Mouse (Mus musculus) heart, postnatal 0 days (tissue): ENCODE results near the gene Marco.

ENCODE experiments used
- CTCF ChIP-seq: IDR thresholded peaks from 2 replicates; pipeline ENCODE4 v1.5.1; 2016; ENCODE audit warnings: antibody characterized with exemption, control low read depth, low read depth
- EP300 ChIP-seq: IDR thresholded peaks from 2 replicates; pipeline ENCODE4 v1.6.1; 2016; ENCODE audit warnings: antibody characterized with exemption, low read depth

GRCm38 (mm10) chr1:120458524-120458923 is 46.3 kb downstream of the Marco start:
- TF ChIP-seq EP300: no peak
- no peak for TF ChIP-seq CTCF
